Mouse (Mus musculus) spleen, adult 12 weeks (tissue): Measurements from ENCODE around the gene Rpl9-ps1.

ENCODE experiments used
- DNase-seq: peaks from one replicate; pipeline ENCODE4 v3.0.0; 2022; ENCODE audit warnings: low spot score

The Rpl9-ps1 gene

DNA sequence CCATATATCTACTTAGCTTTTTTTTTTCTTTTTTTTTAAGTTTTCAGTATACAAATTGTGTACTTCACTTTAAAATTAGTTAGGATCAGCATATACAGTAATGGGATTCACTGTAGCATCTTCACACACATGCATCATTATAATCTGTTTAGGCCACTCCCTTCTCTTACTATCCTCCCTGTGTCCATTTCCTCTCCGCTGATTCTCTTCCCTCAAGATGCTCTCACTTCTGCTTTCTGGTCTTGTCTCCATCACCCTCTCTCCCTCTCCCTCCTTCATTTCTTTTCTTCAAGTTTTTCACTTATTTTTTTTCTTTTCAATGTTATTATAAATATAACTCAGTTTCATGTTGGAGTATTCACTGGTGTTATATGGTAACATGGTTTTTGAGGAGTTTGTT lies 26.4 kb downstream of the Rpl9-ps1 start:
- no peak for DNase-seq

DNA sequence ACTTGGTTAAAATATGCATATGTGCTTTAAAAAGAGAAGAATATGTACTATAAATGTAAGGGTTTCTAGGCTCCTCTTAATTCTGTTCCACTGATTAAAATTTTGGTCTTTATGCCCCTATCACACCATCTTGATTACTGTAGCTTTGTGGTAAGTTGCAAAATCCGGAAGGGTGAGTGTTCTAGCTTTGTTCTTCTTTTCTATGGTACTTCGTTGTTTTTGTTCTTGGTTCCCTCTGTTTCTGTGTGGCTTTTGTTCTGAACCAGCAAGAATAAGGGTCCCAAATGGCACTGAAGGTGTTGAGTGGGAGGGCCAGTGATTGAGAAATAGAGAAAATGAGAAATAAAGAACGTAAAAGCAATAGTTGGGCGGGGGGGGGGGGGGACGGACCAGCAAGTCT lies 27.2 kb downstream of the Rpl9-ps1 start:
- DNase-seq = no peak

DNA sequence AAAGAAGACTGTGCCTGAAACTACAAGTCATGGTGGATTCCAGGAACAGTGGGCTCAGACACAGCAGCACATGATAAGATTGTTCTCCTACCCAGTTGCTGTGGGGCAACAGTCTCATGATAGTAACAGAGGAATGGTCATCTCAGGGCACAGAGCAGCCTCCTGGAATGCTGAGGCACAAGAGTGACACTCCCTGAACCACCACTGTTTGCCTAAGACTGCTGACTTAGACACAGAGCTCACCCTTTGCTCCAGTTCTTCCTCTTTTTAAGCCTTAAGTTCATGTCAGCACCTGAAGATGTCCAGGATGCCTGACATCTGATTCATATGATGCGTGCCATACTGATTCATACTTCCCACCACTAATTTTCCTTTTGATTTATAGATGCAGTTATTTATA lies 28.8 kb downstream of the Rpl9-ps1 start:
- DNase-seq = no peak

DNA sequence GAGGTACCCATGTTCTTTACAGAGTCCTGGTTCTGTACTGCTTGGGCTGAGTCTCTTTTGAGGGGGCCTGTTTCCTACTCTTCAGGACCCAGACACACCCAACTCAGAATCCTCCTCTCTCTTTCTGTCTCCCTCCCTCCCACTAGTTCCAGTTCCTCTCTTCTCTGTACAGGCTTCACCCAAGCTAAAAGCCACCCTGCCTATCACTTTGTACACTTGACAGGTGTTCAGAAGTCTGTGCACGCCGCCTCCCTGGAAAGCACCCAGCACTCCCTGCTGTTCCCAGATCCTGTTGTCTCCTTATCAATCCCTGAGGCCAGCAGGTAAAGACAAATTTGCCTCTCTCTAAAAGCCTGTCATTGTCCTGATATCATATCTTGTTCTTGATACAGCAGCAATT lies 34.5 kb downstream of the Rpl9-ps1 start:
- no peak for DNase-seq

DNA sequence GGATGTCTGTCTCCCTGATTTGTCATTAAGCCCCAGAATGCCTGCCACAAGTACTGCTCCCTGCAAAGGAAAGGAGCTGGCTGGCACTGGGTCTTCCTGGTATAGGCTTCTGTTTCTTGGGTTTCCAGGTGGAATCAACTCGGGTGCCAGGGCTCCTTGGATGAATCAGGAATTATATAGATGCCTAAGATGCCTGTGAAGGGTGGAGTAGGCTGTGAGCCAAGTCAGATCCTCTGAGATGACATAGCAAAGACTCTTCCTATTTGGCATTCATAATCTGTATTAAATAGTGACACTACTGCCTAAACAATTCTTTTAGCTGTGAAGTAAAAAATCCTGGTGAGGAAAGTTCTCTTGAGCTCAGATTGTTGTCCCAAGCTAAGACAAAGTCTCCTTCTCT lies 39.0 kb downstream of the Rpl9-ps1 start:
- DNase-seq = no peak

DNA sequence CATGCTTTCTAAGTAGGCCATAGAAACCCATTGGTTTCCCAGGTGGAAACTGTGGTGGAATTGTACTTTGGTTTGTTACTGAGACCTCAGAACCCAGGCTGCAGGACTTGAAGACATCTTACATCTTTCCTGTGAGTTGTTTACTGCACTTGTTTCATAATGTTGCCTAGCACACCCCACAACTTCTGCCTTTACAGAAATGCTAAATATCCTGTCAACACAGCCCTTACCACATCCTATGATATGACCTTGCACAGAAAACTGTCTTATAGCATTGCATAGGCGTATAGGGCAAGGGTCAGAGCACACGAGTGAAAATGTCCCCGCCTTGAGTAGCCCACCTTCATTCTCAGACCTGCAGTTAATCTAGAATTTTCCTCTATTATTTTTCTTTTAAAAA lies 39.9 kb downstream of the Rpl9-ps1 start:
- no peak for DNase-seq

DNA sequence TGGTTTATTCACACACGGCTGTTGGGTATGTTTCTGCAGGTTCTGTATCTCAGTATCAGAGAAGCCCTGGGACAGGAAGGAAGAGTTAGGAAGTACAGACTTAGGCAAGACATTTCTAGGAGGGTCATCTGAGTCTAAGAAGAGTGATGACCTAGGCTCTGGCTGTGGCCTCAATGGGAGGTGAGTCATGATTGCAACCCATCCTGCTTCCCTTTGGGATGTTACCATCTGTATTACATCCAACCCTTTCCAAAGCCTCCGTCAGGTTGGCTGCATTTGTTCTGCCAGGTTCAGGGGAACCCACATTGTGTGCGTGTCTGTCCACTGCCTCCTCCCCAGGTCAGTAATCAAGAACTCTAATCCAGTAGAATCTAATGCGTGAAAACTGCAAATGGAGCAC lies 40.7 kb downstream of the Rpl9-ps1 start:
- DNase-seq = no peak

DNA sequence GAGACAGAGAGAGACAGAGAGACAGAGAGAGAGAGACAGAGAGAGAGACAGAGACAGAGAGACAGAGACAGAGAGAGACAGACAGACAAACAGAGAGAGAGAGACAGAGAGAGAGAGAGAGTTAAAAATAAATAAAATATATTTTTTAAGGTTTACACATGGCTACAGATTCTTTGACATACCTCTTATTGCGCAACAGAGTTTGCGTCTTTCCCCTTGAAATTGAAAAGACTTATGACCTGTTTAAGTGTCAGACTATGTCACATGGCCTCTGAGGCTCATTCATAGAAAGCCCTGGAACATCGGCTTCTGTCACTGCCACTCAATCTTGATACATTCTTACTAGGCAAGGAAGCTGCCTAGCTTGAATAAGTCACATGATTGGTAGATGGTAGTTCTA lies 42.0 kb downstream of the Rpl9-ps1 start:
- no peak for DNase-seq

DNA sequence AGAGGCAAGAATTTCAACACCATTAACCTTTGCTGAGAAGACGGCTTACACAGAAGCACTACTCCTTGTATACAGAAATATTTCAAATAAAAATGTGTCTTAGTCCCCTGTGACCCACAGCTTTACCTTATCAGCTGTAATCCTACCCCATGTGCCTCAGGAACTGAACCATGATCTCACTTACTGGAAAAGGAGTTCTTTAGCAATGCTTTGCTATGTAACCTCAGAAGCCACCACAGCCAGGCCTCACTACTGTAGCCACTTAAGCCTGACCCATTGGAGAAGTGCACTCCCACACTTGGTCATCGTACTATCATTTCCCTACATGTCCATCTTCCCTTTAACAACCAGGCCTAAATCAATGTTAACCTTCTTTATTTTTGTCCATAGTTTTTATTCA lies 44.8 kb downstream of the Rpl9-ps1 start:
- DNase-seq = no peak

DNA sequence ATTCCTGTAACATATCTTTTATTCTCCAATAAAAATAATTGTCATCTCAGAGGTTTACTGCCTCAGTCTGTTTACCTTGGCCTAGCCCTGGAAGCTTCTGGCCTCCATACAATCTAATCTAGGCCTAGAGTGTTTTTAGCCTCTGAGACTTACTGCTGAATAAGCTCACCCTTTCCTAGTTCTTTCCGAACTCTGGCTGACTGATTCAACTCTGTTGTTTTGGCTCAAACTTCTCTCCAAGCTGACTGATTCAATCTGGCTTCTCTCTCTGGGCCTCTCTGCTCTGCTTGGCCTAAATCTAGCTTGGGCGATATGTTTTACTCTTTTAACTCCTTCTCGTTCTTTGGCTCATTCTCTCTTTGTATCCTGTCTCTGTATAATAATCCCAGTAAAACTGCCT lies 46.4 kb downstream of the Rpl9-ps1 start:
- no peak for DNase-seq

DNA sequence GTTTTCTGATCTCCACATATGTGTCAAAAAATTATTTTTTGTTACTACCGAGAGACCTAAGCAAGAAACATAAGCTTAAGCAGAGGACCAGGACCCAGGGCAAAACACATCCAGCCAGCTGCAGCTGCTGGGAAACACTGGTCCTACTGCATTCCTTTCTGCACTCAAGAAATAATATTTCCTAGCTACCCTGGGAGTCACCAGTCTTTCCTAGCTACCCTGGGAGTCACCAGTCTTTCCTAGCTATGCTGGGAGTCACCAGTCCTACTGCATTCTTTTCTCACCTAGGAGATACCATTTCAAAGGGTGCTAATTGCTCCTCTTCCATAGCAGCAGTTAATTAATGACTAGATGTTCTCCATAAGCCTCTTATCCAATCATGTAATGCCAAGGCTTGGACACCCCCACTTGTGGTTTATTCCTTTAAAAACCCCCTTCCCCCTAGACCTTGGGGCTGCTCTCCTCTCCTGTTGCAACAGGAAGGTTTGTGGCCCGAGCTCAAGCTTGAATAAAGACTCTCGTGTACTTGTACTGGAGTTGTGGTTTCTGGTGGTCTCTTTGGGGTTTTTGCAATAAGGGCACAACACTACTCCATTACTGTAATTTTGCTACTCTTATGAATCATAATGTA lies 47.1 kb downstream of the Rpl9-ps1 start:
- DNase-seq = no peak

DNA sequence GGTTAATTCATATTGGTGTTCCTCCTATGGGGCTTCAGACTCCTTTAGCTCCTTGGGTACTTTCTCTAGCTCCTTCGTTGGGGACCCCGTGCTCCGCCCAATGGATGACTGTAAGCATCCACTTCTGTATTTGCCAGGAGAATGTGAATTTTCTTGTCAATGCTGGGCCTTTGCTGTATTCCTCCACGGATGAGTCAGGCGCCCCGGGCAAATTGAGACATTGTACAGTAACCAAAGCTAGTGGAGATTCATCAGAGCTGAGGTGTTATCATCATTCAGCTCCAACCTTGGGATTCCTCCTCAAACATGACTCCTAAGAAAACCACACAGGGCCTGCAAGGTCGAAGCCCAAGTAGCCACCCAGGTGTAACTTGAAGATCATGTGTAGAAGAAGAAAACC lies 47.6 kb downstream of the Rpl9-ps1 start:
- DNase-seq = no peak

DNA sequence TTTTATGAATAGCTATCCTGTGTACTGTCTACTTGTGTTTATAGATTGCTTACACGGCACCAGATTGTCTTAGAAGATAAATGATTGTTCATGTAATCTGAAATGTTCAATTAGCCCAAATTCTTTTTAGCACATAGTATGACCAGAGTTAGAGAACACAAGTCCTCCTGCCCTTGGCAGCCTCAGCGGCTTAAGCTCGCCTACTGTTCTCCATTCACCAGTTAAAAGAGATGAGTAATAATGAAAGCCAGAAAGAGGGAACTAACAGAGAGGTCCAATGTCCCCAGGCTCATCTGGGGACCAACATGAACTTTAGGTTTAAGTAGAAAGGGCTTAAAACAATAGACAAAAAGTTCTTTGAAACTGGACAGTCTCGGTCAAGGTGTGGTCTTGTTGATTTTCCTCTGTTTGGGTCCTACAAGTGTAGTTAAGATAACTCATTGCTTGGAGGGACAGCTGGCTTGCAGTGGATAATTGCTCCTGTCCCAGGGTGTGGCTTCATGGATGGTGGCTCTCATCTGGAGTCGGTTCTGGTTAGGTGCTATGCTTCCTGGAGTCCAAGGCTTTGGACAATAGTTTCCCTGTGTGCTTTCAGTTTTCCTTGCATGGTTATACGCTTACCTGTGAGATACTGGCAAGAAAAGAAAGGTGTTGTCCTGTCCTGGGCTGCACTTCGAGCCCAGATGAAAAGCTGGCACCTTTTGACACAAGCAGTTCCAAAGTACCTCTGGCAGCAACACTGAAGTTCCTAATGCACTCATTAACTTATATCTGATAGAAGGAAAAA lies 49.6 kb downstream of the Rpl9-ps1 start:
- no peak for DNase-seq
